Mouse (Mus musculus) liver, embryonic 12.5 days (tissue): Measurements from ENCODE around the gene Med13l. TPM values are rescaled to one million over a fixed set of nuclear protein-coding genes. Genes with fewer than 3 reads are reported as not detected.

ENCODE experiments used
- ATAC-seq: fragments of 200-750 bp; cut with Nextera tagmentation; 2 replicates; pipeline ENCODE4 v1.8.0; 2017; ENCODE audit warnings: moderate number of reproducible peaks, mild to moderate bottlenecking, moderate library complexity
- H3K27ac ChIP-seq: fragments of 300-500 bp; sonication (generic); 2 replicates; pipeline ENCODE4 v1.5.1; 2016; ENCODE audit warnings: mild to moderate bottlenecking
- H3K27me3 ChIP-seq: fragments of 300-500 bp; sonication (generic); replicated peaks from 2 replicates; pipeline ENCODE4 v1.6.1; 2016; ENCODE audit warnings: mild to moderate bottlenecking, moderate library complexity
- H3K36me3 ChIP-seq: fragments of 300-500 bp; sonication (generic); 2 replicates; pipeline ENCODE4 v1.6.1; 2016; ENCODE audit warnings: mild to moderate bottlenecking, moderate library complexity
- H3K4me1 ChIP-seq: fragments of 300-500 bp; sonication (generic); 2 replicates; pipeline ENCODE4 v1.6.1; 2016
- H3K4me2 ChIP-seq: fragments of 300-500 bp; sonication (generic); 2 replicates; pipeline ENCODE4 v1.6.1; 2016; ENCODE audit warnings: mild to moderate bottlenecking, moderate library complexity
- H3K4me3 ChIP-seq: fragments of 300-500 bp; sonication (generic); 2 replicates; pipeline ENCODE4 v1.5.1; 2016; ENCODE audit warnings: mild to moderate bottlenecking, moderate library complexity
- H3K9ac ChIP-seq: fragments of 300-500 bp; sonication (generic); 2 replicates; pipeline ENCODE4 v1.6.1; 2016; ENCODE audit warnings: mild to moderate bottlenecking, moderate library complexity
- H3K9me3 ChIP-seq: fragments of 300-500 bp; sonication (generic); replicated peaks from 2 replicates; pipeline ENCODE4 v1.6.1; 2016; ENCODE audit warnings: mild to moderate bottlenecking, moderate library complexity
- WGBS: fragments of 180-500 bp; shearing (Covaris S2); methylation state at CpG from one replicate; pipeline ENCODE4 v1.1.7; 2016; ENCODE audit not compliant: insufficient replicate concordance; 5-methylcytosine and 5-hydroxymethylcytosine counted together
- polyA plus RNA-seq: library from polyadenylated mRNA; unstranded; fragments of >200 nt; fragmentation: Nextera tagmentation; extraction: Ambion mirVana; gene quantifications from 2 replicates; pipeline ENCODE4 v1.2.1, GENCODE M21; 2016

Gene Med13l
- polyA plus RNA-seq, 1 experiment from 2014 or later: 13.0 TPM

DNA sequence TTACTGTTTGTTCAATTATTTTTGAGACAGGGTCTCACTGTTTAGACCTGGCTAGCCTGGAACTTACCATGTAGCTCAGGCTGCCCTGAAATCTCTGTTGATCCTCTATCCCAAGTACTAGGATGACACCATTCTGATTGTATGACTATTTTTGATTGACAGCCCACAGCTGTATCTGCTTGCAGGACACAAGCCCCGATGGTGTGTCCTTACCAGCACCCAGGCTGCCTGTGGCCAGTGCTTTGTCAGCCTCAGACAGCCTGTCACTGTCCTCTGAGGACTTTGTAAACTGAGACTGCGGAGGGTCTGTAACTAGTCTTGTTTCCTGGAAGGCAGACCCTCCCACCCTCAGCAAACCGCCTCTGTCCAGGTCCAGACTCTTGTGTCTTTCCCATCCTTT lies 221.7 kb downstream of the Med13l start:
- H3K9ac ChIP-seq: no peak overlapping the region
- no peak overlapping the region for H3K4me3 ChIP-seq
- no peaks in the 10 kb centered on the region for H3K9me3 ChIP-seq
- H3K27ac ChIP-seq: no peak overlapping the region
- H3K4me1 ChIP-seq: no peaks in the 10 kb centered on the region
- no peak for ATAC-seq
- H3K4me2 ChIP-seq: no peak overlapping the region
- no peaks in the 10 kb centered on the region; the same call in 1 of the 2 replicates for H3K27me3 ChIP-seq
- no peaks in the 10 kb centered on the region for H3K36me3 ChIP-seq
- WGBS: 70% methylated on average over 3 of the region's 3 CpGs

DNA sequence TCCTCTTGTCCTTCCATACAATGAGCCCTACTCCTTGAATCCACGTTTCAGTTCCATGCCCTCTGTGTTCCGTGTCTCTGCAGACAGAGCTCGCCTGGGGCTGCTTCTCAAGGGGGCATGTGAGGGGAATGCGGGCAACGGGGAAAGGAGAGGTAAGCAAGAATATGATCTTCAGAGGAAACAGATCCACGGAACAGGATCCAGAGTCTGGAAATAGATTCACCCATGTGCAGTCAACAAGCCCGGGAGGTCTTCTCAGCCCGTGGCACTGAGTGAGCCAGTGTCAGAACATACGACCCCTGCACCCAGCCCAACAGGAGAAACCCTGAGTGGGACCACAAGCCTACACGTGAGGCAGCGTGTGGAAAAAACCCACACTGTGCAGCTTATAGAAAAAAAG lies 228.7 kb downstream of the Med13l start:
- no peak overlapping the region for H3K27ac ChIP-seq
- 76% methylated on average over 11 of the region's 11 CpGs for WGBS
- H3K9ac ChIP-seq: no peak overlapping the region
- H3K4me1 ChIP-seq: no peaks in the 10 kb centered on the region
- H3K4me3 ChIP-seq: no peak overlapping the region
- no peaks in the 10 kb centered on the region for H3K9me3 ChIP-seq
- H3K36me3 ChIP-seq: no peaks in the 10 kb centered on the region
- H3K4me2 ChIP-seq: no peak overlapping the region
- ATAC-seq: no peak
- no peaks in the 10 kb centered on the region for H3K27me3 ChIP-seq

DNA sequence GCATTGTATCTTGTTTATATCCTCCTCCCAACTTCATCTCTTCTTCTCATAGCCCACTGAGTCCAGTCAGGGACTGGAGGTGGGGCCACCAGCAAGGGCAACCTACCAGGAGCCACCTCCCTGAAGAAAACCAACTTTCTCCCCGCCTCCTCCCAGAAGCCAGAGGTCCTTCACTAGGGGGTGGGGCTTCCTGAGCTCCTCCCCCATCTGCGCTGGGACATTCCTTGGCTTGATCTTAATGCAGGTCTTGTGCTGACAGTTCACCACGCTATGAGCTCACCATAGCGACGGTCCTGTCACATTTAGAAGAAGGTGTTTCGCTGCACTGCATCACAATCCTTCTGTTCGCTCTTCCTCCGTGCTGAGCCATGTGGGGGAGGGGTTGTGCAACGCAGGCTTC lies 229.3 kb downstream of the Med13l start:
- Histone ChIP-seq H3K9me3 (no peaks in the 10 kb centered on the region), H3K36me3 (no peaks in the 10 kb centered on the region), H3K4me1 (no peaks in the 10 kb centered on the region), H3K27me3 (no peaks in the 10 kb centered on the region), H3K9ac (no peak overlapping the region), H3K4me2 (no peak overlapping the region), H3K4me3 (no peak overlapping the region), H3K27ac (no peak overlapping the region)
- ATAC-seq: no peak
- WGBS: 71% methylated on average over 9 of the region's 9 CpGs

DNA sequence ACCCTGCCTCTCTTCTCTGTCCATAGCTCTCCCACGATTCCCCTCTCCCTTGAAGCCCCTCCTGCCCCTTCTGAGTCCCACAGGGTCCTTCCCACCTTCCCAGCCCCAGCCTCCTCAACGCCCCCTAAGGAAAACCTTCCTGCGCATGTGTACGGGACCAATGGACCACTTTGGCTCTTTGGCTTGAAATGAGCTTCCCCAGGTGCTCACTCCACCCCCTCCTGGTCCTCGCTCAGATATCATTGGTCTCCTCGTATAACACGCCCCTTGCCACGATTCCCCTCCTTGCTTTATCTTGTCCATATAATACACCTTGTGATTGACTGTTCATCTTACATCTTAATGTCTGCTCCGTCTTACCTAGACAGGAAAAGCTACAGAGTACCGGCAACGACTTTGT lies 237.3 kb downstream of the Med13l start:
- no peaks in the 10 kb centered on the region for H3K36me3 ChIP-seq
- H3K4me1 ChIP-seq: no peaks in the 10 kb centered on the region
- H3K9me3 ChIP-seq: no peaks in the 10 kb centered on the region
- WGBS: 77% methylated on average over 11 of the region's 11 CpGs
- H3K4me3 ChIP-seq: no peak overlapping the region
- no peak overlapping the region for H3K9ac ChIP-seq
- ATAC-seq: no peak
- H3K4me2 ChIP-seq: no peak overlapping the region
- H3K27me3 ChIP-seq: no peaks in the 10 kb centered on the region
- no peak overlapping the region for H3K27ac ChIP-seq

DNA sequence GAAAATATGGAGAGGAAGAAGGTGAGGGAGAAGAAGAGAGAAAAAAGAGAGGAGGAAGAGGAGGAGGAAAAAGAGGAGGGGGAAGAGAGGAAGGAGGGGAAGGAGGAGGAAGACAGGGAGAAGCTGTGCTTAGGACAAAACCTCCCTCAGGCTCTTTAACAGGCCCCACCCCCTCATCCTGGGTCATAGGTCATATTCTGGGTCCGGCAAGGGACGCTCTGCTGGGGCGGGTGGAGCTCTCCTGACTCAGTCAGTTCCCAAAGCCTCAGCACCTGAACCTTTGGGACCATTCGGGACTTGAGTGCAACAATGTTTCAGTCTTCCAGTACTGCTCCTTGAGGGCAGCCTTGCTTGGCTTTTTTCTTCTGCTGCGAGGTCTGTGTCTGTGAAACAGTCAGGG lies 241.1 kb downstream of the Med13l start:
- H3K36me3 ChIP-seq: no peaks in the 10 kb centered on the region
- no peaks in the 10 kb centered on the region for H3K27me3 ChIP-seq
- 30% methylated on average over 5 of the region's 5 CpGs for WGBS
- no peak overlapping the region for H3K9ac ChIP-seq
- H3K4me2 ChIP-seq: no peak overlapping the region
- no peaks in the 10 kb centered on the region for H3K4me1 ChIP-seq
- no peaks in the 10 kb centered on the region for H3K9me3 ChIP-seq
- H3K4me3 ChIP-seq: no peak overlapping the region
- H3K27ac ChIP-seq: no peak overlapping the region
- ATAC-seq: no peak

DNA sequence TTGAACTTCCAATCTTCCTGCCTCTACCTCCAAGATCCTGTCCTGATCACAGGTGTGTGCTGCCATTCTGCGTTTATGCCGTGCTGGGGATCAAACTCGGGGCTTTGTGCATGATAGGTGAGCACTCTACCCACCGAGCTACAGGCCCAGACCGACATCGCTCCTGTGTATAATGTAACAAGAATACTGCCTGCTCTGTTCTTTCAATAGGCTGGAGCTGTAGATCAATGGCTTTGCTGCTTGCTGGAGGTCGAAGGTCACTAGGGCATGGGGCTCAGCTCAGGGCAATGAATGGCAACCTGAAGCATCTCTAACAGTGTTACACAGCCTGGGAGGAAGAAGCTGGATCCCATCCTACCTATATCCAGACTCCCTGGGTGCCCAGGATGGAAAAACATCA lies 241.6 kb downstream of the Med13l start:
- Histone ChIP-seq H3K36me3 (no peaks in the 10 kb centered on the region), H3K4me3 (no peak overlapping the region), H3K4me1 (no peaks in the 10 kb centered on the region), H3K27ac (no peak overlapping the region), H3K9me3 (no peaks in the 10 kb centered on the region), H3K9ac (no peak overlapping the region), H3K27me3 (no peaks in the 10 kb centered on the region), H3K4me2 (no peak overlapping the region)
- ATAC-seq: no peak
- WGBS: 60% methylated on average over 7 of the region's 7 CpGs

DNA sequence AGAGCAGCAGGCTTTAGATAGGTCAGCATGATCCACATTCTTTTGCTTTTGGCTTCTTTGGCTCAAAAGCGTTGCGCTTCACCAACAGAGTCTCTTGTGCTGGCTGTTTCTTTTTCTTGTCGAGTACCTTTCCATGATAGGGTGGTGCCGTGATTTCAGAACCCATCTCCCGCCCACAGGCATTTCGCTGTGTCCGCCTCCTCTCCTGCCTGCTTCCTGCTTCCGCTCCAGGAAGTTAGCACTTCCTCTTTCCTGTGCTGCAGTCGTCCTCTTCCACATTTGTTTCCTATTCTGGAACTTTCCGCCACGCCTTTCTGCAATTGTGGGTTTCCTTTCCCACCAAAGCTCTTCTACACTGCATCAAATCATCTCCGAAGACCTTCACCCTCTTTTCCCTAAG lies 248.5 kb downstream of the Med13l start:
- ATAC-seq: no peak
- Histone ChIP-seq H3K27ac (no peak overlapping the region), H3K36me3 (no peaks in the 10 kb centered on the region), H3K4me3 (no peak overlapping the region), H3K27me3 (no peaks in the 10 kb centered on the region), H3K4me1 (no peaks in the 10 kb centered on the region), H3K9ac (no peak overlapping the region), H3K4me2 (no peak overlapping the region), H3K9me3 (no peaks in the 10 kb centered on the region)
- WGBS: 38% methylated on average over 12 of the region's 12 CpGs

DNA sequence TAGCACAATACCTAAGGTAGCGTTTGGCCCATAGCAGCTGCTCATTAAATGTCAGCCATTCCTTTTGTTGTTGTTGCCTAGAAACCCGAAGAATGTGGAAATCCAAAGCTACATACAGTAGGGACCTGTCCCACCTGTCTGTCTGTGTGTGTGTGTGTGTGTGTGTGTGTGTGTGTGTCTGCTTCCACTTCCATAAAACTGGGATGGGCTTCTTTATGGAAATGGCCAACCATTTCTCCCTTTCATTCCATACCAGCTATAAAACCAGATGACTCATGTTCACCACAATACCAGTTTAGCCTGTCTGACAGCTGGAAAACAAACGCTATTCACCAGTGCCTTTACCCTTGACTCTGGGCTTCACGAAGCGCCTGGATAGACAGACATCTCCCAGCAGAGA lies 249.1 kb downstream of the Med13l start:
- no peaks in the 10 kb centered on the region for H3K36me3 ChIP-seq
- 66% methylated on average over 5 of the region's 5 CpGs for WGBS
- no peaks in the 10 kb centered on the region for H3K4me1 ChIP-seq
- H3K4me2 ChIP-seq: no peak overlapping the region
- no peak for ATAC-seq
- no peaks in the 10 kb centered on the region for H3K27me3 ChIP-seq
- no peaks in the 10 kb centered on the region for H3K9me3 ChIP-seq
- H3K4me3 ChIP-seq: no peak overlapping the region
- H3K27ac ChIP-seq: no peak overlapping the region
- no peak overlapping the region for H3K9ac ChIP-seq

DNA sequence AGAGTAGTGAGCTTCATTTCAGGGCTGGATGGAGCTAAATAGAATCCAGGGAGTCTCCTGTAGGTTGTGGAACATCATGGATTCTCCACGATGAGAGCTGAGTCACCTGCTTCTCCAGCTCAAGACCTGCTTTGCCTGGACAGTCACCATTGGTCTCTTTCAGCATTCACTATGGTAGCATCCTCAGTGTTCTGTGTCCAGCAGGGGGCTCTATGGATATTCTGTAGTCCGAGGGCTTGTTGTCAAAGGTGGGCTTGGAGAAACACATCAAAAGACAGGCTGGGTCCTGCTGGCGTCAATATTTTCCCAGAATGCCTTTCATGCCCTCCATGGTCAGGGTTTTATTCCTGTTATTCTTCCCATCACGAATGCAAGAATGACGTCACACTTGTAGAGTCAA lies 251.2 kb downstream of the Med13l start:
- WGBS: 41% methylated on average over 5 of the region's 5 CpGs
- Histone ChIP-seq H3K4me3 (no peak overlapping the region), H3K27me3 (no peaks in the 10 kb centered on the region), H3K4me2 (no peak overlapping the region), H3K9me3 (no peaks in the 10 kb centered on the region), H3K9ac (no peak overlapping the region), H3K36me3 (no peaks in the 10 kb centered on the region), H3K4me1 (no peaks in the 10 kb centered on the region), H3K27ac (no peak overlapping the region)
- no peak for ATAC-seq

DNA sequence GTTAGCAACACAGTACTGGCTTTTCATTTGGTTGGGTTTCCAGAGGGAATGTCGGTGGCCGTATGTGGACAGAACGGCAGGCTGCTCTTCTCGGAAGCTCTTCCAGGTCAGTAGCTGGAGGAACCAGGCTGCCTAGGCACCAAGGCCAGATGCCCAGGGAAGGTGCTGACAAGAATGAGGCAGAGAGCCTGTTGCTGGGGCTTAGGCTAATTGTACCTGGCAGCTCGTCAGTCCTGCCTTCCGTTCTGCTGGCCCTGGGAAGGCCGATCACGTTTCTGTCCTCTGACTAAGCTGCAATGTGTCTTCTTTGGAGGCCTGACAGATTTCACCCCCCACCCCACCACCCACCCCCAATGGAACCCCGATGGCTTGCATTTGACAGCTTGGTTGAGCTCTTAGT lies 251.9 kb downstream of the Med13l start:
- no peaks in the 10 kb centered on the region for H3K27me3 ChIP-seq
- no peak overlapping the region for H3K9ac ChIP-seq
- H3K4me2 ChIP-seq: no peak overlapping the region
- WGBS: 64% methylated on average over 9 of the region's 9 CpGs
- H3K4me3 ChIP-seq: no peak overlapping the region
- H3K27ac ChIP-seq: no peak overlapping the region
- no peak for ATAC-seq
- H3K4me1 ChIP-seq: no peaks in the 10 kb centered on the region
- no peaks in the 10 kb centered on the region for H3K9me3 ChIP-seq
- no peaks in the 10 kb centered on the region for H3K36me3 ChIP-seq

DNA sequence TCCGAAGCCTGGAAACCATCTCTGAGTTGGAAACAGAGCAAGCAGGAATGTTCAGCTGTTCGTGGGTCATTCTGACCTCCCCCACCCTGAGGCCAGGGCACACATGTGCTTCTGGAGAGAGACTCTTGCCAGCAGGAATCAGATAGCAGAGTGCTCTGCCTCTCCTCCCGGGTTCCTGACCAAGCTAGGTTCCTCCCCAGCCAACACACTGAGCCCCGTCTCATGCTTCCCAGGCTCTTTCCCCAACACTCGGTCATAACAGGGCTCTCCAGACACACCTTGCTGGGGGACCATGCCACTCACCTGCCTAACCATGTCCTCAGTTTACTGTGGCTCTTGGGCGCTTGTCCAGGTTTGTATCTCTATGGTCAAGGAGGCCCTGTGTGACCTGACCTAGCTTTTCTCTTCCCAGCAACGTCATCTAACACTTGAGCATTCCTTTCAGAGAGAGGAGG lies 252.5 kb downstream of the Med13l start:
- H3K4me3 ChIP-seq: no peak overlapping the region
- H3K36me3 ChIP-seq: no peaks in the 10 kb centered on the region
- ATAC-seq: no peak
- no peaks in the 10 kb centered on the region for H3K9me3 ChIP-seq
- no peaks in the 10 kb centered on the region for H3K4me1 ChIP-seq
- H3K27ac ChIP-seq: no peak overlapping the region
- H3K27me3 ChIP-seq: no peaks in the 10 kb centered on the region
- H3K9ac ChIP-seq: no peak overlapping the region
- no peak overlapping the region for H3K4me2 ChIP-seq
- 41% methylated on average over 7 of the region's 7 CpGs for WGBS

DNA sequence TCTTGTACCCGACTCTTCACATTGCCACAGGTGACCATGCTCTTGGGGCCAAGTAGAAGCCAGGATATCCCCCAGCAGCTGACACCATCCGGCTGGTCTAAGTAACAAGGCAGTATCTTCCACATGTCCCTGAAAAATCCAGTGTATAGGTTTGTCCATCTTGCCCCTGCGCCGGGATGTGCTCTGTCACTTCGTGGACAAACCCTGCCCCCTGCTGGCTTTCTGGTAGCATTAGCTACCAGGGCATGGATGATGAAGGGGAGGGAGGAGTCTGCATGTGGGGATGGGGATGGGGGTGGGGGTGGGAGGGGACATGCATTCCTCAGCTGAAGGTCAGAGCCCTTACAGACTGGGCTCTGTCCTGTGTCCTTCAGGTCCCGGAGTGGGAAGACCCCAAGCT lies 253.6 kb downstream of the Med13l start:
- H3K27ac ChIP-seq: no peak overlapping the region
- no peaks in the 10 kb centered on the region for H3K9me3 ChIP-seq
- no peak overlapping the region for H3K4me3 ChIP-seq
- H3K36me3 ChIP-seq: no peaks in the 10 kb centered on the region
- H3K4me2 ChIP-seq: no peak overlapping the region
- no peak overlapping the region for H3K9ac ChIP-seq
- H3K4me1 ChIP-seq: no peaks in the 10 kb centered on the region
- ATAC-seq: no peak
- H3K27me3 ChIP-seq: no peaks in the 10 kb centered on the region
- 40% methylated on average over 6 of the region's 6 CpGs for WGBS
